Mouse (Mus musculus) heart, postnatal 0 days (tissue): ENCODE measurements around the gene Sugp2. TPM values are rescaled to one million over a fixed set of nuclear protein-coding genes. Genes with fewer than 3 reads are reported as not detected.

Source experiments
- ATAC-seq: fragments of 200-750 bp; cut with Nextera tagmentation; 2 replicates; pipeline ENCODE4 v1.8.0; 2017; ENCODE audit warnings: low read depth, moderate number of reproducible peaks, moderate library complexity; ENCODE audit not compliant: insufficient read depth
- DNase-seq: peaks from one replicate; pipeline ENCODE4 v3.0.0-alpha.2; 2016; ENCODE audit warnings: low spot score
- H3K27ac ChIP-seq: fragments of 300-500 bp; sonication (generic); 2 replicates; pipeline ENCODE4 v1.5.1; 2014; ENCODE audit warnings: low read depth, mild to moderate bottlenecking
- H3K27me3 ChIP-seq: fragments of 300-500 bp; sonication (generic); 2 replicates; pipeline ENCODE4 v1.6.1; 2014; ENCODE audit warnings: low read length, mixed read lengths; ENCODE audit not compliant: control insufficient read depth, insufficient read depth
- H3K36me3 ChIP-seq: fragments of 300-500 bp; sonication (generic); replicated peaks from 2 replicates; pipeline ENCODE4 v1.6.1; 2014; ENCODE audit warnings: low read length, mixed read lengths; ENCODE audit not compliant: control insufficient read depth, insufficient read depth
- H3K4me1 ChIP-seq: fragments of 300-500 bp; sonication (generic); 2 replicates; pipeline ENCODE4 v1.6.1; 2014; ENCODE audit warnings: antibody characterized with exemption; ENCODE audit not compliant: control insufficient read depth, insufficient read depth
- H3K4me2 ChIP-seq: fragments of 300-500 bp; sonication (generic); 2 replicates; pipeline ENCODE4 v1.6.1; 2014; ENCODE audit warnings: low read depth, mild to moderate bottlenecking, low read length, moderate library complexity
- H3K4me3 ChIP-seq: fragments of 300-500 bp; sonication (generic); 2 replicates; pipeline ENCODE4 v1.5.1; 2014; ENCODE audit warnings: low read depth, low read length
- H3K9ac ChIP-seq: fragments of 300-500 bp; sonication (generic); replicated peaks from 2 replicates; pipeline ENCODE4 v1.6.1; 2014; ENCODE audit warnings: low read depth, low read length, mixed read lengths
- H3K9me3 ChIP-seq: fragments of 300-500 bp; sonication (generic); replicated peaks from 2 replicates; pipeline ENCODE4 v1.6.1; 2016; ENCODE audit warnings: low read length; ENCODE audit not compliant: control insufficient read depth
- CTCF ChIP-seq: IDR thresholded peaks from 2 replicates; pipeline ENCODE4 v1.5.1; 2016; ENCODE audit warnings: antibody characterized with exemption, control low read depth, low read depth
- EP300 ChIP-seq: IDR thresholded peaks from 2 replicates; pipeline ENCODE4 v1.6.1; 2016; ENCODE audit warnings: antibody characterized with exemption, low read depth
- WGBS: fragments of 180-500 bp; shearing (Covaris S2); extraction: QIAGEN DNeasy Blood & Tissue Kit; methylation state at CpG from one replicate; pipeline ENCODE4 v1.1.7; 2014; 5-methylcytosine and 5-hydroxymethylcytosine counted together
- polyA plus RNA-seq: library from polyadenylated mRNA; unstranded; fragments of >200 nt; fragmentation: Nextera tagmentation; extraction: Ambion mirVana; gene quantifications from 2 replicates; pipeline ENCODE4 v1.2.1, GENCODE M21; 2015
- total RNA-seq: library from RNA; depleted of rRNA; stranded (reverse); fragments of >200 nt; gene quantifications from 2 replicates; pipeline ENCODE4 v1.2.3, GENCODE M21; 2014; ENCODE audit warnings: low replicate concordance

Gene Sugp2
- total and polyA plus RNA-seq, 2 experiments from 2014 or later: 15.5 to 48.7 TPM

DNA sequence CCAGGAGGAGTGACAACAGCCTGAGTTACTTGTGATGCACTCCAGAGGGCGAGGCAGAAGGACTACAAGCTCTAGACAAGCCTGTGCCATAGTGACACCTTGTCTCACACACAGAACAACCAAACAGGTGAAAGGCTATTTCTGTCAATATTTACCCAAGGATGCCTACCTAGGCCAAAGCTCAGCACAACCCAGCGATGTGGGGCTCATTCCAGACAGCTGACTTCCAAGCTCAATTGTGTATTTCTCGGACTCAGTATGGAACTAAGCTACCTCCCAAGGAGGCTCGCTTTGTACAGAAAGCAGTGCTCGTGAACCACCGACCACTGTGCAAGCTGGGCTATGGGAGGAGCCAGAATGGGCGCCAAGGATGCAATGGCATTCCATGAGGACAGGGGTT lies 36.4 kb upstream of the Sugp2 start:
- TF ChIP-seq EP300 (no peak), CTCF (no peak)

DNA sequence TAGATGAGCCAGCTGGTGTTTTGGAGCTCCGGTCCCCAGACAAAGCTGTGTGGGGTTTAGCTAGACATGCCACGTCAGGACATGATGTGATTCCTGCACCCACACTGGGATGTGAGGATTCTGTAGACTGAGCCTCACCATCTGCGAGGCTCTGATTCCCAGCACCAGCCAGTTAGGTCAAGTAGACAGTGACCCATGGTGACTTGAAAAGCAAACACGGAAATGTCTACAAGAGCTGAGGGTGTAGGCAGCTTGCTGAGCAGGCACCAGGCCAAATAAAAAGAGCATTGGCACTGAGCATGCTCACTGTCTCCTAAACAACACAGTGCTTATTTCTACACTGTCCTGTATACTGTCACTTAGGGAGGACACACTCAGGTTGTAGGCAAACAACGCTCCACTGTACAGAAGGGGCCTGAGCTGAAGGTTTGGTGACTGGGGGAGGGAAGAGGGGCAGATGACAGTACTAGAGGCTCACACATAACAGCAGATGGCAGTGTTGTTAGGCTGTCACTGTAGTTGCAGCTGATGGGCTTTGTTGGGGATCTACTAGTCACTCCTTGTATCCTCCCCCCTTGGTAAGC lies 33.8 kb upstream of the Sugp2 start:
- Histone ChIP-seq H3K4me3 (no peak overlapping the region), H3K27me3 (no peaks in the 10 kb centered on the region), H3K4me1 (peaks cover 17% of the 10 kb centered on the region; the same call in 1 of the 2 replicates), H3K9me3 (no peaks in the 10 kb centered on the region), H3K27ac (0 out of 2 replicates have a peak overlapping the region, but pooled peaks have one; percentile 1), H3K36me3 (no peaks in the 10 kb centered on the region), H3K4me2 (no peak overlapping the region), H3K9ac (no peak overlapping the region)
- WGBS: 54% methylated on average over 5 of the region's 5 CpGs
- peak; percentile 67 for DNase-seq
- TF ChIP-seq EP300 (no peak), CTCF (peak; percentile 72)
- peak; percentile 59 for ATAC-seq

More for the DNA sequence above, 36.4 kb upstream of the Sugp2 start:
- DNase-seq: no peak
- Histone ChIP-seq H3K4me2 (no peak overlapping the region), H3K9me3 (no peaks in the 10 kb centered on the region), H3K36me3 (0 out of 2 replicates have a peak, but pooled peaks cover 4% of the 10 kb centered on the region), H3K27ac (no peak overlapping the region), H3K4me1 (peaks cover 7% of the 10 kb centered on the region; the same call in 1 of the 2 replicates), H3K9ac (no peak overlapping the region), H3K4me3 (no peak overlapping the region), H3K27me3 (no peaks in the 10 kb centered on the region)
- 65% methylated on average over 7 of the region's 7 CpGs for WGBS
- ATAC-seq: no peak

DNA sequence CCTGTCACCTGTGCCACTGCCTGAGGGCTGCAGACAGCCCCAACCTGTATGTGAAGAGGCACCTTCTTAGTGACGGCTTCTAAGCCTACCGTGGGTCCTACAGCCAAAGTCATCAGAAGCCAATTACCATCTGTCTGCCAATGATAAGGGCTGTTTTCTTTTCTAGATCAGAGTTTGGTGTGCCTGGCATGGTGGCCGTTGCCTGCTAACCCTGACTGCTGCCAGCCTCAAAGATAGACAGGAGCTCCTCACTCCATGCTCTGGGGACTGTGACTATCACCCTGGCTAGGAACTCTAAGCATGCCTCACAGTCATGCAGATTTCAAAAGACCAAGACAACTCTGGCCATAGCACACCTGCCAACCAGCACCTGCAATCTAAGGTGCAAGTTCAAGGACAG lies 32.6 kb upstream of the Sugp2 start:
- Histone ChIP-seq H3K9ac (no peak overlapping the region), H3K36me3 (no peaks in the 10 kb centered on the region), H3K4me2 (no peak overlapping the region), H3K27me3 (no peaks in the 10 kb centered on the region), H3K4me1 (peaks cover 17% of the 10 kb centered on the region; the same call in 1 of the 2 replicates), H3K27ac (no peak overlapping the region), H3K4me3 (no peak overlapping the region), H3K9me3 (no peaks in the 10 kb centered on the region)
- no peak for DNase-seq
- TF ChIP-seq CTCF (no peak), EP300 (no peak)
- WGBS: 60% methylated on average over 3 of the region's 3 CpGs
- ATAC-seq: no peak

DNA sequence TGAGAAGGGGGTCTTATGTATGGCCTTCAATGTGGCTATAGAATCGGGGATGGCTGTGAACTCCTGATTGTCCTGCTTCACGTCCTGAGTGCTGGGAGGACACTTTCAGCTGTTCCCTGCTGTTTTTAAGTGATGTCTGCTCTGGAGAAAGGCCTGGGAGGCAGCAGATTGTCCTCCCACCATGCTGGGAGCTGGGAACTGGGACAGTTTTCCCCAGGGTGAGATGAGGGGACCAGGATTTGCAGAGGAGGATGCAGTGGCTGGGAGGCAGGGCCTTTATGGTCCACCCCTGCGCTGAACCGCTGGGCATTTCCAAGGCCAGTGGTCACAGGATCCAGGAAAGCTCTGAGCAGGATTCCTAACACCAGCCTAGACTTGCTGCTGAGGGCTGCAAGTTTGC lies 31.0 kb upstream of the Sugp2 start:
- 75% methylated on average over 4 of the region's 4 CpGs for WGBS
- Histone ChIP-seq H3K27ac (0 out of 2 replicates have a peak overlapping the region, but pooled peaks have one; percentile 9), H3K9me3 (no peaks in the 10 kb centered on the region), H3K4me3 (no peak overlapping the region), H3K27me3 (no peaks in the 10 kb centered on the region), H3K4me1 (peaks cover 17% of the 10 kb centered on the region; the same call in 1 of the 2 replicates), H3K9ac (no peak overlapping the region), H3K36me3 (no peaks in the 10 kb centered on the region), H3K4me2 (no peak overlapping the region)
- DNase-seq (no peak), ATAC-seq (no peak)
- no peak for TF ChIP-seq EP300
- TF ChIP-seq CTCF: no peak

DNA sequence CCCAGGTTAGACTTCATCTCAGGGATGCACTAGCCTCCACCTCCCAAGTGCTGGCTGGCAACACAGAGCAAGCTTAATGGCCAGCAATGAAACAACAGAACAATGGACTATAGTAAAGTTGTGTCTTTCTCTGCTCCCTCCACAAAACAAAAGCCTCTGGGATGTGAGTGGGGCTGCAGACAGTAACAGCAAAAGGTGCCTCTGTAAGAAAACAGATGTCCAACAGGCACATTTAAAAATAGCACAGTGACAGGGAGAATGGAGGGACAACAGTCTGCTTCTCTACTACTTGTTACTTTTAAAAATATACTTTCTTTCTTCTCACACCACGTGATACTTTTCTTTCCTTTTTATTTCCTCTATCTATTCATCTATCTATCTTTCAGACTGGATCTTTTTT lies 29.3 kb upstream of the Sugp2 start:
- no peaks in the 10 kb centered on the region for H3K9me3 ChIP-seq
- peak overlapping the region; percentile 89 for H3K27ac ChIP-seq
- H3K4me2 ChIP-seq: no peak overlapping the region
- ATAC-seq (peak; percentile 68), DNase-seq (peak; percentile 84)
- TF ChIP-seq EP300 (0 out of 2 replicates have a peak, but pooled peaks have one; percentile 42), CTCF (no peak)
- no peaks in the 10 kb centered on the region for H3K36me3 ChIP-seq
- H3K4me1 ChIP-seq: peaks cover 20% of the 10 kb centered on the region; the same call in 1 of the 2 replicates
- 26% methylated on average over 1 of the region's 1 CpGs for WGBS
- H3K4me3 ChIP-seq: no peak overlapping the region
- no peaks in the 10 kb centered on the region for H3K27me3 ChIP-seq
- H3K9ac ChIP-seq: peak overlapping the region; percentile 37; the same call in 1 of the 2 replicates
